Mouse (Mus musculus) bone marrow macrophage, adult 2 months (primary cell): ENCODE data around the gene Aif1l.

Source experiments
- CTCF ChIP-seq: IDR thresholded peaks from 2 replicates; pipeline ENCODE4 v1.5.1; 2012; ENCODE audit warnings: low read depth, mild to moderate bottlenecking, low read length, moderate library complexity
- POLR2A ChIP-seq: IDR thresholded peaks from 2 replicates; pipeline ENCODE4 v1.6.1; 2012; ENCODE audit warnings: mild to moderate bottlenecking, low read depth, low read length, borderline replicate concordance

DNA sequence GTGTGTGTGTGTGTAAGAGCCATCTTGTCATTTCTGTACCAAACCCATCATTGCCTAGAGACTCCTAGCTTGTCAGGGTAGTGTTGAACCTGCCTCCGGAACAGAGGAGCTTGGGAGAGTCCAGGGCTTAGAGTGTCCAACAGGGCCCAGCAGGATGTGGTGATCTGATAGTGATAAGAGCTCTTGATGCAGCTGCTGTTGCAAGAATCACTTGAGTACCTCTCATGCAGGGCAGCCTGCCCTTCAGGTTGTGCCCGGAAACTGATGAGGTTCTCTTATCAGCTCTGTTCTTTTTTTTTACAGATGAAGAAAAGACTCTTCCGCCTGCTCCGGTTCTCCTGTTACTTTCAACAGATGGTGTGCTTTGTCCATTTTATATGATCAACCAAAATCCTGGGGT, 41.0 kb downstream of the Aif1l start:
- TF ChIP-seq CTCF (no peak), POLR2A (no peak)
